Mouse (Mus musculus) C2C12 (cell line): ENCODE data around the gene Sema4d. TPM values are rescaled to one million over a fixed set of nuclear protein-coding genes. Genes with fewer than 3 reads are reported as not detected.

ENCODE experiments used
- H3K27me3 ChIP-seq: one replicate; pipeline ENCODE4 v1.6.1; 2011; ENCODE audit not compliant: control insufficient read depth, insufficient read depth, insufficient read length
- H3K36me3 ChIP-seq: one replicate; pipeline ENCODE4 v1.6.1; 2011; ENCODE audit not compliant: control insufficient read depth, insufficient read depth
- H3K4me3 ChIP-seq: one replicate; pipeline ENCODE4 v1.5.1; 2011; ENCODE audit warnings: mild to moderate bottlenecking, control low read depth; ENCODE audit not compliant: poor library complexity, insufficient read depth, severe bottlenecking
- H3K79me2 ChIP-seq: one replicate; pipeline ENCODE4 v1.6.1; 2011; ENCODE audit not compliant: control insufficient read depth, insufficient read depth
- H3K79me3 ChIP-seq: one replicate; pipeline ENCODE4 v1.6.1; 2011; ENCODE audit warnings: low read depth, control low read depth
- H3ac ChIP-seq: one replicate; pipeline ENCODE3; 2011; ENCODE audit warnings: low read depth; ENCODE audit not compliant: control insufficient read depth, insufficient read length
- CEBPB ChIP-seq: IDR thresholded peaks from one replicate; pipeline ENCODE4 v1.6.1; 2011; ENCODE audit warnings: low read depth, mild to moderate bottlenecking, control low read depth, moderate library complexity
- CTCF ChIP-seq: IDR thresholded peaks from one replicate; pipeline ENCODE4 v1.5.1; 2011; ENCODE audit not compliant: control insufficient read depth, insufficient read depth, insufficient read length
- FOSL1 ChIP-seq: IDR thresholded peaks from one replicate; pipeline ENCODE4 v1.8.0; 2011; ENCODE audit warnings: mild to moderate bottlenecking, low read length; ENCODE audit not compliant: poor library complexity, insufficient read depth, severe bottlenecking
- MAX ChIP-seq: IDR thresholded peaks from one replicate; pipeline ENCODE4 v1.6.1; 2011; ENCODE audit warnings: mild to moderate bottlenecking, control low read depth
- MYOD1 ChIP-seq: IDR thresholded peaks from one replicate; pipeline ENCODE4 v1.6.1; 2011; ENCODE audit warnings: low read depth; ENCODE audit not compliant: control insufficient read depth, insufficient read length
- MYOG ChIP-seq: IDR thresholded peaks from one replicate; pipeline ENCODE4 v1.6.1; 2011; ENCODE audit not compliant: control insufficient read depth, insufficient read length; ENCODE audit errors: extremely low read depth
- USF1 ChIP-seq: IDR thresholded peaks from one replicate; pipeline ENCODE4 v1.6.1; 2011; ENCODE audit warnings: low read depth, mild to moderate bottlenecking, control low read depth, moderate library complexity
- polyA plus RNA-seq: library from polyadenylated mRNA; unstranded; fragments of >200 nt; fragmentation: generic; extraction: Trizol; gene quantifications from one replicate; pipeline ENCODE4 v1.2.1, GENCODE M21; 2012; ENCODE audit warnings: missing spikeins

Gene Sema4d
- polyA plus RNA-seq, 1 experiment, result 0.20 TPM

- Histone ChIP-seq H3K36me3 (no peaks in the 10 kb centered on the region), H3K79me2 (no peaks in the 10 kb centered on the region), H3ac (no peak overlapping the region), H3K4me3 (no peak overlapping the region), H3K79me3 (no peaks in the 10 kb centered on the region), H3K27me3 (no peaks in the 10 kb centered on the region)
- peak; percentile 40 for TF ChIP-seq CTCF
- no peak for TF ChIP-seq MYOD1
- TF ChIP-seq MAX, result no peak
These were observed 37.4 kb upstream of the Sema4d start for GRCm38 (mm10) chr13:51830744-51831450.

GRCm38 (mm10) chr13:51823822-51824495 lies 30.4 kb upstream of the Sema4d start:
- Histone ChIP-seq H3K79me3 (no peaks in the 10 kb centered on the region), H3K27me3 (peaks cover 4% of the 10 kb centered on the region), H3K4me3 (no peak overlapping the region), H3K36me3 (no peaks in the 10 kb centered on the region), H3K79me2 (no peaks in the 10 kb centered on the region), H3ac (no peak overlapping the region)
- TF ChIP-seq USF1 (no peak), FOSL1 (no peak), CTCF (no peak), CEBPB (no peak), MYOG (no peak), MYOD1 (no peak), MAX (no peak)

- TF ChIP-seq FOSL1 (no peak), MYOG (no peak), MAX (no peak), CEBPB (no peak), USF1 (no peak), MYOD1 (no peak), CTCF (no peak)
- no peaks in the 10 kb centered on the region for H3K79me2 ChIP-seq
- H3K4me3 ChIP-seq, result no peak overlapping the region
- H3ac ChIP-seq, result no peak overlapping the region
- peaks cover 4% of the 10 kb centered on the region for H3K27me3 ChIP-seq
- no peaks in the 10 kb centered on the region for H3K79me3 ChIP-seq
- H3K36me3 ChIP-seq, result no peaks in the 10 kb centered on the region
These were observed 28.4 kb upstream of the Sema4d start for GRCm38 (mm10) chr13:51821988-51822387.

- peaks cover 4% of the 10 kb centered on the region for H3K27me3 ChIP-seq
- no peak for TF ChIP-seq MYOG
- TF ChIP-seq MAX, result no peak
- TF ChIP-seq MYOD1, result no peak
- TF ChIP-seq FOSL1, result no peak
- TF ChIP-seq CTCF, result no peak
- TF ChIP-seq CEBPB, result no peak
- H3K79me3 ChIP-seq, result no peaks in the 10 kb centered on the region
- no peaks in the 10 kb centered on the region for H3K36me3 ChIP-seq
- no peak overlapping the region for H3K4me3 ChIP-seq
- no peaks in the 10 kb centered on the region for H3K79me2 ChIP-seq
- no peak overlapping the region for H3ac ChIP-seq
These were observed 25.8 kb upstream of the Sema4d start for GRCm38 (mm10) chr13:51819351-51819750.

GRCm38 (mm10) chr13:51818944-51819326 lies 25.4 kb upstream of the Sema4d start:
- Histone ChIP-seq H3K36me3 (no peaks in the 10 kb centered on the region), H3K79me2 (no peaks in the 10 kb centered on the region), H3K27me3 (peaks cover 4% of the 10 kb centered on the region)

More at GRCm38 (mm10) chr13:51818944-51819326, 25.4 kb upstream of the Sema4d start:
- H3ac ChIP-seq, result no peak overlapping the region
- TF ChIP-seq CTCF (no peak), FOSL1 (no peak), MYOG (no peak), MYOD1 (no peak), MAX (no peak), CEBPB (no peak), USF1 (no peak)
- no peaks in the 10 kb centered on the region for H3K79me3 ChIP-seq
- H3K4me3 ChIP-seq, result no peak overlapping the region
